Mouse (Mus musculus) liver, embryonic 16.5 days (tissue): Measurements from ENCODE around the gene Olfr907. TPM values are rescaled to one million over a fixed set of nuclear protein-coding genes. Genes with fewer than 3 reads are reported as not detected.

Source experiments
- polyA plus RNA-seq: library from polyadenylated mRNA; unstranded; fragments of >200 nt; fragmentation: Nextera tagmentation; extraction: Ambion mirVana; gene quantifications from 2 replicates; pipeline ENCODE4 v1.2.1, GENCODE M21; 2015

The Olfr907 gene
- polyA plus RNA-seq, 1 experiment from 2014 or later = not detected

Other genes starting within 250 kb of the Olfr907 start
- not detected in 2 replicates for gene Olfr143, start 243.0 kb upstream of the Olfr907 start, polyA plus RNA-seq
- gene Olfr895, start 227.9 kb upstream of the Olfr907 start, polyA plus RNA-seq = not detected in 2 replicates
- gene Olfr896-ps1, start 204.7 kb upstream of the Olfr907 start, polyA plus RNA-seq = not detected in 2 replicates
- gene Olfr25, start 166.7 kb upstream of the Olfr907 start, polyA plus RNA-seq = not detected in 2 replicates
- gene Olfr898, start 147.4 kb upstream of the Olfr907 start, polyA plus RNA-seq = not detected in 2 replicates
- not detected in 2 replicates for gene Olfr250, start 128.9 kb upstream of the Olfr907 start, polyA plus RNA-seq
- gene Olfr251, start 118.7 kb upstream of the Olfr907 start, polyA plus RNA-seq = not detected in 2 replicates
- gene Olfr147, start 94.1 kb upstream of the Olfr907 start, polyA plus RNA-seq = not detected in 2 replicates
- gene Olfr901, start 66.3 kb upstream of the Olfr907 start, polyA plus RNA-seq = not detected in 2 replicates
- gene Olfr902, start 48.1 kb upstream of the Olfr907 start, polyA plus RNA-seq = not detected in 2 replicates
- gene Olfr904, start 32.7 kb upstream of the Olfr907 start, polyA plus RNA-seq = not detected in 2 replicates
- not detected in 2 replicates for gene Olfr905, start 24.7 kb upstream of the Olfr907 start, polyA plus RNA-seq
- not detected in 2 replicates for gene Olfr906, start 8.7 kb upstream of the Olfr907 start, polyA plus RNA-seq
- gene Olfr911-ps1, start 25.8 kb downstream of the Olfr907 start, polyA plus RNA-seq = not detected in 2 replicates
- not detected in 2 replicates for gene Olfr910, start 42.0 kb downstream of the Olfr907 start, polyA plus RNA-seq
- not detected in 2 replicates for gene Olfr912, start 84.4 kb downstream of the Olfr907 start, polyA plus RNA-seq
- not detected in 2 replicates for gene Olfr913, start 97.0 kb downstream of the Olfr907 start, polyA plus RNA-seq
- gene Olfr914, start 109.3 kb downstream of the Olfr907 start, polyA plus RNA-seq = not detected in 2 replicates
- gene Olfr916, start 164.1 kb downstream of the Olfr907 start, polyA plus RNA-seq = not detected in 2 replicates
- gene Olfr917, start 170.0 kb downstream of the Olfr907 start, polyA plus RNA-seq = not detected in 2 replicates
- not detected in 2 replicates for gene Olfr918, start 178.8 kb downstream of the Olfr907 start, polyA plus RNA-seq
- not detected in 2 replicates for gene Olfr919, start 207.9 kb downstream of the Olfr907 start, polyA plus RNA-seq
- 9.0 and 9.5 TPM in 2 replicates for gene Vwa5a, start 222.5 kb downstream of the Olfr907 start, polyA plus RNA-seq